ENCODE assay signal across 21 mouse cellular contexts in genomic region chr13:40022609-40023008, GRCm38 (mm10).
DNase-seq lines count a peak whose midpoint lies in the region; ATAC-seq and TF ChIP-seq lines count a peak whose summit lies in the region.
"Had no signal": no experiment of that assay in that cellular context is flagged by ENCODE, and none has a peak within 500 bp of the region (broad histone marks: within the 10 kb centered on the region; RNA-seq: fewer than 3 reads in every experiment).

No protein-coding gene starts in this region.

- TF ChIP-seq CTCF in lung, adult 2 months (IDR thresholded peaks at IDR 0.05; ENCODE audit: insufficient read depth, low read length) = no peak

- TF ChIP-seq POLR2A in lung, adult 2 months (IDR thresholded peaks at IDR 0.05; ENCODE audit: borderline replicate concordance, extremely low read depth, low read depth, low read length) = no peak

- 57% methylated on average over 1 of the region's 1 CpGs for WGBS in lung, adult 2 months

- H3K4me3 ChIP-seq in lung, adult 2 months (replicated peaks; ENCODE audit: extremely low read depth, low read depth, low read length) = no peak overlapping the region

- no peak for DNase-seq in cerebellum, adult 11-12 months
- peak; percentile 56 for DNase-seq in cerebellum, adult 9-10 months
- DNase-seq in cerebellum, adult 8-10 months = no peak
- DNase-seq in retina, postnatal 1 day = peak; percentile 39
- DNase-seq in retina, embryonic 14.5 days (ENCODE audit: low spot score) = no peak
- peak; percentile 29 for DNase-seq in brain, adult 2 months (ENCODE audit: low read depth, low spot score)
- no peak for DNase-seq in lung, adult 2 months
- DNase-seq: adrenal gland, adult 2 months; adrenal gland, adult 8-10 months; adrenal gland, postnatal 10 days; adrenal gland, postnatal 14 days; adrenal gland, postnatal 25 days; adrenal gland, postnatal 36 days; B cell, adult 2 months; cerebellum, adult 11 months; cerebellum, adult 18-20 months; cerebellum, adult 9-11 months had no signal

- H3K4me1 ChIP-seq in lung, adult 2 months (ENCODE audit: control insufficient read depth, insufficient read depth, low read length) = no peaks in the 10 kb centered on the region

- peak; percentile 64; the same call in 1 of the 2 replicates for ATAC-seq in cerebellum, adult (ENCODE audit: insufficient number of reproducible peaks, low FRiP score, low TSS enrichment)
- ATAC-seq: activated CD4-positive, CD25-positive, alpha-beta regulatory T cell, adult 4 months; CD4-positive, CD25-positive, alpha-beta regulatory T cell, adult 4 months; Patski had no signal

Comparison
In these comparisons a context has a peak if more than half of its experiments do, and no peak if none do; other contexts are left out.
1. DNase-seq: peak in cerebellum, adult 9-10 months (single experiment), retina, postnatal 1 day (single experiment) and brain, adult 2 months (single experiment); none in cerebellum, adult 11-12 months (single experiment), cerebellum, adult 8-10 months (single experiment), retina, embryonic 14.5 days (single experiment) and lung, adult 2 months (single experiment).